Mouse (Mus musculus): Measurements from ENCODE around the gene Prkar2b.
A peak's percentile ranks its signal among the peaks of the same experiment; 100 is the strongest.

Prkar2b gene

DNA sequence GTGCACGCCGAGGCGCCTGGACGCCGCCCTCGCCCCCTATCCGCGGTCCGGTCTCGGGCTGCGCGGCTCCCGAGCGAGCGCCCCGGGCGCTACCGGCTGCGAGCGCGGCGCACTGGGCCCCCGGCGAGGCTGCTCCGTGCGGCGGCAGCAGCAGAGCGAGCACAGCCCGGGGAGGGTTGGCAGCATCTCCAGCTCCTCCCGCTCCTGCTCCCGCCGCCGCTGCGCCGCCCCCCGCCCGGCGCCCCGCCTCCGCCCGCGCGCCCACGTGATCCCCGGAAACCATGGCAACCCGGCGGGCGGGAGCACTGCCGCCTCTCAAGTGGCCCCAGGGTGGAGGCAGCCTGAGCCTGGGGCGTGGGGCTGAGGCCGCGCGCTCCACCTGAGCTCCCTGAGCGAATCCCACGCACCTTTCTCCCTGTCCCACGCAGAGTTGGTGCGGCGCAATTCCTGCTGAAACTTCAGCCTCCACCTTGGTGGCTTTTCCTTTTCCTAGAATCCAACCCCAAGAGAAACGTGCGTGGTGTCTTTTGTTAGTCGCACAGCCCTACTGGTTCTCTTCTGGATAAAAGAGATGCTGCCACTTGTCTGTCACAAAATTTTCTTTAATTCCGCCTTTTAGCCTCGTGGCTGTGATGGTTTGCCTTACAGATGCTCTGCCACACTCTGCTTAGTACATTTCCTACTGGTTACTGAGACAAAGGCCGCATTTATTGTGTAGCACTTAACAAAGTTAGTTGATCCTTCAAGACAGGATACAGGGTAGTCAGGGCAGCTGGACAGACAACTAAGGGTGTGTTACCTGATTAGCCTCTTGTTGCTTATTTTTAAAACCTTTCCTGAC is at the start of gene Prkar2b:
Gene Prkar2b (minus strand): TSS at position 207 of the 841 bp plus-strand sequence.
- peak; percentile 80 to 91 for DNase-seq (ENCODE audit: low spot score in 2 of 2)

DNA sequence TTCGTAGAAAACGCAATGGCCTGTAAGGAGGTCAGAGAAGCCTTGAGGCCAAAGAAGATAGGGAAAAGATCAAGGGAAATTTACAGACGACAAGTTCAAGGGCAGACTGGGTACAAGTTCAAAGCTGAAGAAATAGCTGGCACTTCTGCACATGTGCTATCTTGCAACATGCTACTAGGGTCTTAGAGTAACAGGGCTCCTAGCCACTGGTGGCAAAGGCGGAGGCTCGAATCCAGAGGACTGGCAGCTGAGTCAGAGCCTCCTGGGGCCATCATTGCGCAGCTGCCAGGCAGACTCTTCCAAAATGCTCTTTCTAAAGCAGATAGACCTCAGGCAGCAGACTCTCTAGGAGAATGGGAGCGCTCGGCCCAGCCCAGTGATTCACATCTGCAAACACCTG is 48.1 kb upstream of the Prkar2b start:
- DNase-seq (ENCODE audit: low spot score in 2 of 2), result no peak

DNA sequence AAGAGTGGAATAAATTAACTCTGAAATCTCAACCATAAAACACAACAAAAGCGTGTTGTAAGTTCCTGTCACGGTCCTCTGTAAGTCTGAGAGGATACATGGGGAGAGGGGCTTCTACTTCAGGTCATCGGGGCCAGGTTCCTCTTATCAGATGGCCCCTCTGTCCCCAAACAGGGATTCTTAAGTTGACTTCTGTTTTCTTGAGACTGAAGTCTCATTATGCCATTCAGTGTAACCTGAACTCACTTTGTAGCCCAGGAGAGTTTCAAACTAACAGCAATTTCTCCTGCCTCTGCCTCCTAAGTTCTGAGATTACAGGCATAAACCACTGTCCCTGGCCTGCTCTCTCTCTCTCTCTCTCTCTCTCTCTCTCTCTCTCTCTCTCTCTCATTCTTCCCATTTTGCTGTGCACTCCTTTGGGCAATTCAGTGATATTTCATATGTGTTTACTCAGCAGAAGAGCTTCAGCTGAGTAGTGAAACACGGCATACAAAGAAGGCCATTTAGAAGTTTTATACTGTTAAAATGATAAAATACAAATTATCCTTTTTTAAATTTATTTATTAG is 43.9 kb upstream of the Prkar2b start:
- DNase-seq (ENCODE audit: low spot score in 2 of 2), result no peak

DNA sequence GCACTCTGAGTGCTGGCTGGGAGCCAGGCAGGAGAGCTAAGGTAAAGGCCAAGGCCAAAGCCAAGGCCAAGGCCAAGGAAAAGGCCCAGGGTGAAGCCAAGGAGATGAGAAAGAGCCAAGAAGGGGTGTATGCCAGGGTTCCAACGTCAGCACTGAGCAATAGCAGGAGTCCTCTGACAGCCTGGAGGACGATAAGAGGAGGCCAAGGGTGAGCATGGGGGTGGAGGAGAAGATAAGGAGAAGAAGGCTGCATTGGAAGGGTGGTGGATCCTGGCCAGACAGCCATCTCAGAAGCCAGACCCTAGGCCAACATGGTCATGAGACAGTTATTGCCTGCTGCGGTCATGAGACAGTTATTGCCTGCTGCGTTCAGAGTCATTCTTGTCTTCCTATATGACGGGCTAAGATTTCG is 43.4 kb upstream of the Prkar2b start:
- DNase-seq (ENCODE audit: low spot score in 2 of 2), result no peak

DNA sequence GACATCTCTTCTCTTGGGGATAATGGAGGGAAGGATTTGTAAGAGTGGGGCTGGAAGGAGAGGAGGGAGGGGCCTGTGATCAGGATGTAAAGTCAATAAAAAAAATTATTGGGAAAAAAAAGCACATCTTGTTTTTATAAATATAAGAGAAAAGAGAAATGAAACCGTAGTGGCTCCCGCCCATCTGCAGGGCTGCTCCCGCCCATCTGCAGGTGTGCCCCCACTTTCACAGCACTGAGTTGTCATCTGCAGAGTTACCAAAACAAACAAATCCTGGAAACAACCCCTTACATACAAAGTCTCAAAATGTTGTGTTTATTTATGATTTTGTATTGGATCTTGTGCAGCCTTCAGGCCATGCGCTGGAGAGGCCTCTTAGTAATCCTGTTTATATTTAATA is 40.2 kb upstream of the Prkar2b start:
- no peak for DNase-seq (ENCODE audit: low spot score in 2 of 2)

DNA sequence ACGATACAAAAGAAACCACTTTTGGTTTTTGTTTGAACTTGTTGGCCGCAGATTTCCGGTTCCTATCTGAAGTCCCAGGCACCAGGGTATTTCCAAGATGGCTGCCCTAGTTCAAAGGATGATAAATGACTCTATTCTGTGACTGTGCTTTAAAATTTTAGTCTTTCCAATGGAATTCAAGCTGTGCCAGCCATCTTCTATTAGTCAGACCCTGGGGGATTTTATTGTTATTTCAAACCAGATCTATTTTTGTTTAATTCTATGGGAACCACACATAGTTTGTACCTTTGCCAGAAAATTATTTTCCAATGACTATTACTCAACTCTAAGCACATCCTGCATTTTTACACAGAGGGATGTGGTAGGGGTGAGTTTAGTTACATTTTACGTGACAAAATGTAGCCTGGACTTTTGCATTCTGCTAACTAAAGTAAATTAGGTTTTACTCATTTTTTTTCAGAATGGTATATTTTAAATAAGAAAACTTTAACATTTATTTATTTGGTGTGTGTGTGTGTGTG is 38.6 kb upstream of the Prkar2b start:
- DNase-seq (ENCODE audit: low spot score in 2 of 2), result no peak

DNA sequence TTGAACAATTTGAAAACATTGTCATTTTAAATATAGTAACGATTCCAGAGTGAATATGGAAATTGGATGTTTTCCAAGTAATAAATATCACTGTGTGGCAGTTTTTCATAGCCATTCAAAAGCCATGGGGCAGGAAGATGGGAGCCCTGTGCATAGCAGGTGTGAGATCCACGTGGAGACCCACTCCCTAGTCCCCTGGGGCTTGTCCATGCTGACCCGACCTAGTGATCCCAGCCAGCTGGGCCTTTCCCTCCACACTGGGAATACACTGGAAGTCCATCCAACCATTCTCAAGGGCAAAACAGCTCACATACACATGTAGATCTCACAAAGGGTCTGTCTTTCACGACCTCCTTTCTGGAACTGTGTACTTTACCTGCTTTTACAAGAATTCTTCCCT is 37.5 kb upstream of the Prkar2b start:
- no peak for DNase-seq (ENCODE audit: low spot score in 2 of 2)

DNA sequence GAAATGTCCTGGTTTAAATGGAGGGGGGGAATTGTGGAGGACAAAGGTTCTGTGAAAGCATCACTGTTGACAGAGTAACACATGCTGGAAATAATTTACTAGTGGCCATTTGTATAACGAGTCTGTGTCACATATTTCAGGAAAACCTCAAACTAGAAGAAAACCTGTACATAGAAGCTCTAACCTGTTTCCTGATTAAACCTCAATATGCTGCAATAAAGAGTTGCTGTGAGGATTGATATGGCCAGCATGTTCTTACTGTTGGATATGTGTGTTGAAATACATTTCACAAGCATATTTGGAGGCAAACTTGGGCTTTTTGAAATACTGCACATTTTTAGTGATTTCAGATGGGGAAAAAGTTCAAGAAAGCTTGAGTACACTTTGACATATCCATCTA is 36.0 kb upstream of the Prkar2b start:
- no peak for DNase-seq (ENCODE audit: low spot score in 2 of 2)

DNA sequence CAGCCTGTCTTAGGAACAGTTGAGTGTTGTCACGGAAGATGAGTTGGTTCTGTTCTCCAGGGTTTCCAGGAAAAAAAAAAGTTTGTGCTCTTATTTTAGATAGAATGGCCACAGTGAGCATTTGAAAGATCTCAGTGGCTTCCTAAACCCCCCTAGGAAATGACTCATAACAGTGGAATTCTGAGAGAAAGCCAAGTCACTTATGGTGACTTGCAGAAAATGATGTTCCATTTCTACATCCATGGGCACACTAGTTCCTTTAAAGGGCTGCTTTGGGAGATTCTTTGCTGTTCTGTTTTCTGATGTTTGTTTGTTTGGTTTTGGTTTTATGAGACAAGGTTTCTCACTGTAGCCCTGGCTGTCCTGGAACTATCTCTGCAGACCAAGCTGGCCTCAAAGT is 34.1 kb upstream of the Prkar2b start:
- DNase-seq (ENCODE audit: low spot score in 2 of 2), result no peak

DNA sequence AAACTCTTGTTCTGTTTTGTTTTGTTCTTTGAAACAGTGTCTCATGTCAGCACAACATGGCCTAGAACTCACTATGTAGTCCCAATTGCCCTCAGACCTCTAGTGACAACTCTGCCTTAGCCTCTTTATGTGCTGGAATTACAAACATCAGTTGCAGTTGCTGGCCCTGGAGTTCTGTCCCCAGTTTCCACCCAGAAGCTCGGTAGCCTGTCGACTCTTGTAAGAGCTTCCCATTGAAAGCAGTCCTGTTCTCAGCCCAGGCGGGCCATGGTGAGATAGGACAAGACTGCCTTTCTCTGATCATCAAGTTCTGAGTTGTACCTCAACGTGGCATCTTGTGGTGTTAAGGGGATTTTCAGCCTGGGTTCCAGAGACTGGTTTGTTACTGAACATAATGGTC is 31.4 kb upstream of the Prkar2b start:
- no peak for DNase-seq (ENCODE audit: low spot score in 2 of 2)

DNA sequence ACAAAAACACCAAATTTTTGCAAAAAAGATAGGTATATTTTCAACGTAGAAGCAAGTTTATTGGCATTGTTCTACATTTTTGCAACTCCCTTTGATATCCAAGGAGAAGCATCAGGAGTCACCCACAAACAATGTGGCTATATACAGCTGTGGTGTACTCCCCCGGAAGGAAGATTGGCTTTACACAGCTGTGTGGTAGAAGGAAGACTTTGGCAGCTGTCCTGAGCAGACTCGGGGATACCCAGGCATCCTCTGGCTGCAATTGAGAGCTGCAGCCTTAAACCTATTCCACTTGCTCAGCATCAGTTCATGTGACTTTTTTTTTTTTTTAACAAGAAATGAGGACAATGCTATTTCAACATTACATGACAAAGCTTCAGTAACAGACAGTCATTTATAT is 27.5 kb upstream of the Prkar2b start:
- no peak for DNase-seq (ENCODE audit: low spot score in 2 of 2)

DNA sequence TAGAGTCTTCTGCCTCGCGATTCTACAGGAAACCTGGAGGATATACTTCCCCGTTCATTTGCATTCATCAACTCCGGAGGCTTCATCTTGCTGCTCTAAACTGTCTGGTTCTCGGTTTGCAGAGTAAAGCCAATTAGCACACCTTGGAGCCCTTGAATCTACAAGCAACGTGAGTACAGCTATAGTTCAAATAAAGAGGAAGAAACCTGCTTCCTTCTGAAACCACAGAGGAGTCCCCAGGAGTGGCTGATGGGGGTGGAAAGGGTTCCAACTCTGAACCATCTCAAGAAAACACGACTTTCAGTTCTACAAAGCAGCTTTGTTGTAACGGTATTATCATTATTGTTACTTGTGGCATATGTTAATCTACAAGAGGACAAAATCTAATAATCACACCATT is 26.2 kb upstream of the Prkar2b start:
- no peak for DNase-seq (ENCODE audit: low spot score in 2 of 2)

DNA sequence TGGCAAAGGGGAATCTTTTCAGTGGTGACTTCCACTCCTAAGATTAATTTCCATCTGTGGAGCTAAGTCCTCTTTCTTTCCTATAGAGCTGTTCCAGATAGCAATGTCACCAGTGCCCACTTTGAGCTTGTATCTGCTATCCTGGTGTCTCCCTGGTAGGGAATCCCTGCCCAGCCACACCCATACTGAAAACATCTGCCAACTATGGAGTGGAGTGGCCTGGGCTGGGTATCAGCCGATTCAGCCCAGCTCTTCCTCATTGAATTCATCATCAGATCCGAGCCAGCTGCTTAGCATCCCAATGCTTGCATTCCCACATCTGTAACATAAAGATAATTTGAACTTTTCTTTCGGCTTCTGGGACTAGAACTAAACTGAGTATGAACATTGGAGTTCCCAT is 25.8 kb upstream of the Prkar2b start:
- DNase-seq (ENCODE audit: low spot score in 2 of 2), result no peak

DNA sequence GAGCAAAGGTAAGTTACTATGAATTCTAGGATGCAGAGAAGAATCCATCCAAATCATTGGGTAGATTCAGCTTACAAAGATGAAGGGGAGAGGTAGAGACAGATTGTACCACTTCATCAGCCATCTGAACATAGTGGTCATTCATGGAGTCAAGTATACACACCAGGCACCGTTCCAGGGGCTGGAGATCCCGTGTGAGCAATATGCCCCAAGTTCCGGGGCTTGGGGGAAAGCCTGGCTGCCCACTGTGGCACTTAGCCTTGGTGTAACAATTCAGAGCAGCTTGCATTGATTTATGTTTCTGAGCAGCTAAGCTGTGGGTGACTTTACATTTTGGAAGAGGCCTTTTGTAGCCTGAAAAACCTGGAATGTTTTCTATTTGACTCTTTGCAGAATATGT is 24.8 kb upstream of the Prkar2b start:
- no peak for DNase-seq (ENCODE audit: low spot score in 2 of 2)

DNA sequence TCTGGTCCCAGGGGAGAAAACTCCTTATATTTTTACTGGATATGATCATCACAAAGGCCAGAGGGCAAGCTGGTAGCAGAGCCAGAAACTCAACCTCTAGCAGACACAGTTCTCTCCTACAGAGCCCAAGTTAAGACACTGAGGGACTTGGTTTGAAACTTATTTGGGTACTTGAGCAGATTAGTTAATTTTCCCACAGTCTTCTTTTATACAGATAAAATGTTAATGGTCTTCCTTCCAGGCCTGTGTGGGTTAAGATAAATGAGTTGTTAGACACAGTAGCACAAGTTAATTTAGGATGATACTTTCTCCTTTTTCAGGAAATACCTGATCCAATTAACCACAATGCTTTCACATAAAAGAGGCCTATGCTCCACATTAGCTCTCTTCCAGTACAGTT is 24.1 kb upstream of the Prkar2b start:
- DNase-seq (ENCODE audit: low spot score in 2 of 2), result no peak

DNA sequence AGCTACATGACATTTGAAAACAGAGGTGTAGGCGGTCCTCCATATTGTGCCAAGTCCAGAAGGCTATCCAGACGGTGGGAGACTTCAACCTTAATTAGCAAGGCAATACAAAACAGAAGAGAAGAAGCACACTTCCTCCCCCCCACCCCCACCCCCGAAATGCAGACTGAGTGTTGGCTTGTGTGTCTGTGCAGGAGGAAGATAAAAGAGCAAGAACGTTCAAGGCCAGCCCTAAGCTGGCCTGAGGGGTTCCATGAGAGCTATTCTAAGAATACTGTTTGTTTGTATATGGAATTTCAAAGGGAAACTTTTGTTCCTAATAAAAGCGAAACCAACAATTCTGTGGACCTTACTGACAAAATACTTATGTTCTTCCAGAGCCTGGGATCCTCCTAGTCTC is 23.5 kb upstream of the Prkar2b start:
- peak in 1 of 2 experiments; percentile 20 for DNase-seq (ENCODE audit: low spot score in 2 of 2)

DNA sequence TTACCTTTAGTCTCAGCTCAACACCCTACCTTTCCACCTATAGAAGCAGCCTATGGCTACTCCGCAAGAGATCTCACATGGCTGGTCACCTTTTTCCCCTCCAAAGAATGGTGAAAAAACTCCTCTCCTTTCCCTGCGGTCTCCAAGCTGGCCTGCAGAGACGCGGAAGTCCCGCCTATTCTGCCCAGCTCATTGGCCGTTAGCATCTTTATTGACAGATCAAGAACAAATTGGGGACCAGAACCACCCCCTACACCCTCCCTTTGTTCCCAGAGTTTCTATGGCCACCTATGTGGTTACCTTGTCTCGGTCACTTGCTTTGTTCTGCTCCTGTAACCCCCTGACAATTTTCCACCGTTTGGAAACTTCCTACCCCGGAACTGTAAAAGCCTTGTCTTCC is 19.6 kb upstream of the Prkar2b start:
- no peak for DNase-seq (ENCODE audit: low spot score in 2 of 2)

DNA sequence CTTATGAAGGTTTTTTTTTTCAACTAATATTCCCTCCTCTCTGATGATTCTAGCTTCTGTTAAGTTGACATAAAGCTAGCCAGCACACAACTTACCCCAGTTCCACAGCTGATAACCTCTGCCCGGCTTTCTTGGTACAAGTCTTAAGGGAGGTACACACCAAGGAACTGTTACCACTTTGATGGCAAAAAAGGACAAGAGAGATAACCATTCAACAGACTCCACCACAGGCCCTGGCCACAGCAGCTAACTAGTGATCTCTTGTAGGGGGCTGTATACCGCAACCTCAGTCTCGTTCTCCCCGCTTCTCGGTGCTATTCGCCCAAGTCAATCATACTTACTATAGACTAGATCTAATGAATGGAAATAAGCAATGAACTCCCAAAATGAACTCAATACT is 16.3 kb upstream of the Prkar2b start:
- no peak for DNase-seq (ENCODE audit: low spot score in 2 of 2)

DNA sequence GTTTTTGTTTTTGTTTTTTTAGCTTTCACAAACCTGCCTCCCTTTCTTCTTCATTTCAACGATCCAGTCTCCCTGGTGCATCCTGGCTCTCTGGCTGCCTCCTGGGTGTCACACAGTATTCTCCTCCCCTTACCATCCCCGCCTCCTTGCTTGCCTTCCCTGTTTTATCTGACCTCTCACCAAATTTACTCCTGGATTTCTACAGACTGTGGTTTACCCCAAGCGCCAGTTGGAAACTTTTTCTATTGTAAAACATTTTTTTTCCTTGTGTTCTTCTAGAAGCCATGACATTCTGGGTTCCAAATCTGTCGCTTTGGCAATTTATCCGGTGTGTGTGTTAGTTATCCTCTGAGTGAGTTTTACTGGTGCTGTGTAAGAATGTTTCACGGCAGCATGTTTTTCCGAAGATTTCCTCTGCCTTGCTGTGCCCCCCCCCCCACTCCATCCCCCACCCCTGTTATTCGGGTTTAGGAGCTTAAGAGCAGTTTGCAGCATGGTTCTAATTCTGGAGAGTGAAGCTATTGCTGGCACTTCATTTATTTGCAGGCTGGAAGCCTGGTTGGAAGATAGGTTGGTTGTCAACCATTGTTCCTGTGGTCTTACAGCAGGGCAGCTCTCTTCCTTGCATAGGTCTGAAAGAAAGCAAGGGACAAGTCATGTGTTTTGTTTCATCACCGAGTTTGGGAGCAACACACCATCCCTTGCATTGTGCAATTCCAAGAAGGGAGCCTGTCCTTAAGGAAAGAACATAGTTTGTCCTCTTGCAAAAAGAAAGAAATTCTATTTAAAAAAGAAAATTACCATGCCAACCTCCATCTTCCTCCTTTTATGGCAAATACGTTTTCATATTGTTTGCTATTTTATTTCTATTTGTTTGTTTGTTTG is 15.0 kb upstream of the Prkar2b start:
- no peak for DNase-seq (ENCODE audit: low spot score in 2 of 2)

DNA sequence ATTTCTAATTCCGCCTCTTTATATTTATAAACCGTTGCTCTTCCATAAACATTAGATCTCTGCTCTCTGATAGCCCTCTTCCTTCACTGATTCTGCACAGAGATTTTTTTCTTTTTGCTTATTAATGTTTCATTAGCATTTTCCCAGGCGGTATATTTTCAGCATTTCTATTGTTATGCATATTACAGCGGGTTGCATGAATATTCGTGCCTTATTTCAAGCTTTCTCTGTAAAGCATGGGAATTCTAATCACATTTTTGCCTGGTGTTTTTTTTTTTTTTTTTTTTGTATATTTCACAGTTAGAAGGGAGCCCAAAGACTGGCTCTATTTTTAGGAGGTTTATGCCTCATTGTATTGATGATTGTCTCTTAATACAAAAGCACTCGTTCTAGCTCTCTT is 13.2 kb upstream of the Prkar2b start:
- DNase-seq (ENCODE audit: low spot score in 2 of 2), result no peak

DNA sequence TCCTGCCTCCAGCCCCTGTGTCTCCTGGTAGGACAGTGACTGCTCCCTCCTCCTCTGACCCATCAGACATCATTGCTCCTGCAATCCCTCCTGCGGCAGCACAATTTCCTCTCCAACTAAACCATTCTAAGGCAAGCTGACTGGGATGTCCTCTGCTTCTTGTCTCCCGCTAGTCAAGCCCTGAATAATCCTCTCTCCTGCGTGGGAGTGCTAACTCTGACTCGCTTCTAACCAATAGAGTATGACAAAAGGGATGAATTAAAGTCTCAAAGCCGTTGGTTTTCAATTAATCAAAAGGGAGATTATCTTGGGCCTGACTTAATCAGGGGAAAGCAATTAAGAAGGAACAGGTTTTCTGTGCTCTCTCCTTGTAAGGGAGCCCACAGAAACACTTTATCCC is 4.9 kb upstream of the Prkar2b start:
- DNase-seq (ENCODE audit: low spot score in 2 of 2), result no peak
